Mouse (Mus musculus): Measurements from ENCODE around the gene Bex1. TPM values are rescaled to one million over a fixed set of nuclear protein-coding genes. Genes with fewer than 3 reads are reported as not detected.

Gene Bex1
- not detected for polyA plus RNA-seq (2017; shearing (Covaris generic))

DNA sequence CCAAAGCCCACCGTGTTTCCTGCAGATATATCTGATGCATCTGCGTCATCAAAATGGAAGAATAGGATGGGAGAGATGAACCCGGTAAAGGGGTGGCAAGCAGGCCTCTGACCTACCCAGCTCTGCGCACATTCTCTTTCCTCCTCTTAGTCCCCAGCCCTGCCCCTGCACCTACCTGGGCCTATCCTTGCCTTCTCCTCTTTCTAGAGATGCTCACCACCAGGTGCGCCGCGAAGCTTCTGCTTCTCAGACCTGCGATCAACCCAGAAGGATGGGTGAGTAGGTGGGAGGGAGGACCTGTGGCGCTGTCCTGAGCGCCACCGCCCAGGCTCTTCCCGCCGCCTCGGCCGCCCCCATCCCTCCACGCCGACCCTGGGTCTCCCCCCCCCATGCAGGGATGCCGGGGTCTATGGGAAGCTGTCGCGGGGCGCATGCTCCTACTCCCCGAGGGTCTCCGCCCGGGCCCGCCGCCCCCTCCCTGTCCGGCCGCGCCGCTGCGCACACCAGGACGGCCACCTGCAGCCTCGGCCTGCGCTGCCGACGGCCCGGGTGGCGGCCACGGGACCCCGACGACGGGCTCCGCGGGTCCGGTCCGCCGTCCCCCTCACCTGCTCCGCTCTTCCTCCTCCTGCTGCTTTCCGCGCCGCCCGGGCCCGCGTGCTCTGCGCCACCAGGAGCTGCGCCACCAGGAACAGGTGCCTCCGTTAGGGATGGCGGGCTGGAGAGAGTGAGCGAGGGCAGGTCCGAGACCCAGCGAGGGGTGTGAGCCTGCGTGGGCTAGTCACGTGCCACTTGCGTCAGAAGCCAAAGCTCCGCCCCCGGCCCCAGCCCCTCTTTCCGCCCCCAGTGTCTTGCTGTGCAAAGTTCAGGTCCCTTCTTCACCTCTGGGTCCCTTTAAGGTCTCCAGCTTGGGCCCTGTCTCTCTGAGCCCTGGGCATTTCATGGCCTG lies at the start of gene Bex1, which contains the start of gene Tceal7:
TSS of gene Bex1 (minus strand) at position 785 of the 949 bp plus-strand sequence.
TSS of gene Tceal7 (plus strand) at position 51 of the 949 bp plus-strand sequence.

DNA sequence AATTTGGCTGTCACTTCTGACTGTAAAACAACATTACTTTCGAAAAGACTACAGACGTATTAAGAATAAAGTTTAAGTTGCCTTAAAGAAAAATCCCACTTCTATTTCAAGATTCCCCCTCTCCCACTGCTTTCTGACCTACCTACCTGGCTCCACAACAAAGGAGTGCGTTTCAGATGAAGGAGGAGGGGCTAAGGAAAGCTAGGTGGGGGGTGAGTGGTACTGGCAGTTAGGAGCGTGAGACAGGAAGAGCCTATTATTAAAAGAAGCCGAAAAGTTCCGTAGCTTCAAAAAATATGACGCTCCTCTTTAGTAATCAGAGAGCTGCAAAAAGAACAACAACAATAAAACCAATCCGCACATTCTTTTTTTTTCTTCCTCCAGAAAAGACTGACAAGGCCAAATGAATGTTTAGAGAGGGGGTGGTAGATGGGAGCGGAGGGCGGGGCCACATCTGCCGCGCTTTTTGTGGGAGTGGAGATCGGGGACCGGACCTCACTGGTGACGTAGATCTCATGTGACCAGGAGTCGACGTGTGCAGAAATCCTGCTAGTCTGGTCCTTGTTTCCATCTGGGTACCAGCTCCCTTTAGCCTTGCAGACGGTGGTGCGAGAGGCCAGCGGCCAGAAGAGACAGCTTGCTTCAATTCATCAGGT lies 29.4 kb upstream of the Bex1 start, which contains the start of gene Tceal9:
TSS of gene Tceal9 (plus strand) at position 506 of the 656 bp plus-strand sequence.

DNA sequence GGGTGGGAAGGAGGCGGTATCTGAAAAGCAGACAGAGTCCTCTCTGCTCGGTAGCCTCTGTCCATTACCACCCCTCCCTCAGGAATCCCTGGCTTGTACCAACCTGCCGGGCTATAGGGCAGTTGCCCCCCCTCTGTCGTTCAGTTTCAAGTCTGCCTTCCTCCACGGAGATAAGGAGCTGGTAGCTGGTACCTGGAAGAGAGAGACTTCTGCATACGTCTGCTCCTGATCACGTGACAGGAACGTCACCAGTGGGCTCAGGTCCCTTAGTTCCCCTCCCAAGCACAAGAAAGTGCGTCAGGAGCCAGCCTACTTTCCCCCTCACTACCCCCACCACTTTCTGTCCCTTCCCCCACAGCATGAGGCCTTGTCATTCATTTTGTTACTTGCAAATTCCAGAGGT lies 11.6 kb downstream of the Bex1 start, which contains the start of gene Tceal5:
TSS of gene Tceal5 (minus strand) at position 213 of the 403 bp plus-strand sequence.

DNA sequence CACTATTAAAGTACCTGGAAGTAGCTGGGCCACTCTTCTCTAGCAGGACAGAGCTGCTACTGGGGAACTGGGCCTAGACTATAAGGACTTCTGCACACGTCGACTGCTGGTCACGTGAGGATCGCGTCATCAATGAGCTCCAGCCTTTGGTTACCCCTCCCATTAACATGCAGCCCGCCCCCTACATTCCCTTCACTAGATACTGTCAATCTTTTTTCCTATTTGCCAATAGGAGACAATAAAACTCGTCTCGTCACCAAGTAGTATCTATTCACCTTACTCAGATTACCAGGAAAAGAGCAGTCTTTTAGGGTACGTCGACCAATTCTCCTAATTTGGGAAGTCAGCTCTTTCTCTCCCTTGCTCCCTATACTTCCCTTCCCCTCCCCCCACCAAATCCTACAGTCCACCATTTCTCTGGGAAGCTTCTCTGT lies 43.2 kb downstream of the Bex1 start, which contains the start of gene Tceal8:
TSS of gene Tceal8 (minus strand) at position 225 of the 434 bp plus-strand sequence.

Other genes with a start within 250 kb of the Bex1 start
- gene Arxes2, start 221.7 kb downstream of the Bex1 start, polyA plus RNA-seq (2017; shearing (Covaris generic)): 1.8 TPM
- gene Arxes1, start 182.1 kb downstream of the Bex1 start, polyA plus RNA-seq (2017; shearing (Covaris generic)): not detected
- 0.41 TPM for gene Bex2, start 147.3 kb downstream of the Bex1 start, polyA plus RNA-seq (2017; shearing (Covaris generic))
- gene Nxf3, start 130.3 kb downstream of the Bex1 start, polyA plus RNA-seq (2017; shearing (Covaris generic)): not detected
- not detected for gene Bex4, start 76.5 kb downstream of the Bex1 start, polyA plus RNA-seq (2017; shearing (Covaris generic))
- not detected for gene Tceal8, start 43.2 kb downstream of the Bex1 start, polyA plus RNA-seq (2017; shearing (Covaris generic))
- gene Tceal5, start 11.6 kb downstream of the Bex1 start, polyA plus RNA-seq (2017; shearing (Covaris generic)): not detected
- not detected for gene Tceal7, start 734 bp downstream of the Bex1 start, polyA plus RNA-seq (2017; shearing (Covaris generic))
- gene Tceal9, start 29.6 kb upstream of the Bex1 start, polyA plus RNA-seq (2017; shearing (Covaris generic)): 42.0 TPM
- 155 TPM for gene Bex3, start 54.7 kb upstream of the Bex1 start, polyA plus RNA-seq (2017; shearing (Covaris generic))

All from naive thymus-derived CD4-positive, alpha-beta T cell, adult 5 months (primary cell).